Mouse (Mus musculus) ovary, postnatal 14 days (tissue): ENCODE data around the gene P4ha3.
"Not testable (repeated sequence)": the region's sequence is repeated elsewhere in the genome, so short reads cannot be mapped to it uniquely, and the experiment has no call there.

Source experiments
- DNase-seq: peaks from one replicate; pipeline ENCODE4 v3.0.0; 2022; ENCODE audit warnings: low spot score

Gene P4ha3

DNA sequence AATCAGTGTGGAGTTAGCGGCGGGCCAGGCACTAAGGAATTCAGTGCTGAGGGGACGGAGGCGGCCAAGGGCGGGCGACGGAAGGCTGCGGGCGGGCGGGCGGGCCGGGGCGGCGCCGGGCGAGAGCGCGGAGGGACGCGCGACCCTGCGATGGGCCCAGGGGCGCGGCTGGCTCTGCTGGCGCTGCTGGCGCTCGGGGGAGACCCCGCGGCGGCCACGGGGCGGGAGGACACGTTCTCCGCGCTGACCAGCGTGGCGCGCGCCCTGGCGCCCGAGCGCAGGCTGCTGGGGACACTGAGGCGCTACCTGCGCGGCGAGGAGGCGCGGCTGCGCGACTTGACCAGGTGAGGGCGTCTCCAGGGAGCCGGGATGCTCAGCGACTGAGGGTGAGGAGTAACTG lies at the start of gene P4ha3:
Gene P4ha3, plus strand, starts transcription at position 138 of the 400 bp plus-strand sequence.
- no peak for DNase-seq

- no peak for DNase-seq
Measured at GRCm38 (mm10) chr7:100238271-100238670, 47.0 kb upstream of the P4ha3 start.

DNA sequence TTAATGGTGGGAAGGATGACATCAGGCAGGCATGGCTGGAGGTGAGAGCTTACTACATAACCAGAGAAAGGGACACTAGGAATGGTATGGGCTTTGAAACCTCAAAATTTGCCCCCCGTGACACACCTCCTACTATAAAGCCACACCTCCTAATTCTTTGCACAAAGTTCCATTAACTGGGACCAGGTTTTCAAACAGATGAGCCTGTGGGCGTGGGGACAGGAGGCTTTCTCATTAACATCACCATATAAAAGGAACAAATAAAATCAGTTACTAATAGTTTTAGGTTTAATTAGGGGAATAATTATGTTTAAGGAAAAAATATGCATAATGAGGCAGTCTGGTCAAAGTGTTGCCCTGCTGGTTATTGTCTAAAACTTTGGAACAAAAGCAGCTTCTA lies 44.7 kb upstream of the P4ha3 start:
- DNase-seq, result no peak

- DNase-seq, result no peak
Measured at GRCm38 (mm10) chr7:100243007-100243406, 42.3 kb upstream of the P4ha3 start.

DNA sequence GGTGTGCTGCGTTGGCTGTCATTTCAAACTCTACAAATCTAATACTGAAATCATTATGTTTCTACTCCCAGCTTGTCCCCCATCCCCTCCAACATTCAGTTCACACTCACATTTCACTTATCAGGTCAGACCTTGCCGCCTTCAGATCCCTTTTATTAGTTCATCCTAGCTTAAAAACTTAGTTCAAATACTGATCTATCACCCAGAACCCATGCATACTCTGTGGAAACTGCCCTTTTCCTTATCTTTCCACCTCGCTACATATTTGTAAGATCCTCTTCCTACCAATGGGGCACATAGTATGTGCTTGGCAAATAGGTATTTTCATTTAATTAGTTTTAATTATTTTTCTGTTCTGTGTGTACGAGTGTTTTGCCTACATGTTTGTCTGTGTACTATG lies 41.1 kb upstream of the P4ha3 start:
- DNase-seq, result no peak

- no peak for DNase-seq
Measured at GRCm38 (mm10) chr7:100245176-100245575, 40.1 kb upstream of the P4ha3 start.

GRCm38 (mm10) chr7:100250667-100251066 lies 34.7 kb upstream of the P4ha3 start:
- no peak for DNase-seq

DNA sequence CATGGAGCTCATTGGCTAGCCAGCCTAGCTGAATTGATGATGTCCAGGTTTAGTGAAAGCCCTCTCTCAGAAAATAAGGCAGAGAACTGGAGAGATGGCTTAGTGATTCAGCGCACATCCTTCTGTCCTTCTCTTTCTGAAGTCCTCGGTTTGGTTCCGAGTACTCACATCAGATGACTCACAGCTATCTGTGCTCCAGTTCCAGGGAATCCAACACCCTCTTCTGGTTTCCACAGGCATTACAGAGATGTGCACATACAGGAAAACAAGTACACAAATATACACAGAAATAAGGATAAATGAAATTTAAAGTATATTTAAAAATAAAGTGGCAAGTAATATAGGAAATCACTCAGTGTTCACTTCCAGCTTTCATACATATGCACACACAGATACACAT lies 23.0 kb upstream of the P4ha3 start:
- no peak for DNase-seq

DNA sequence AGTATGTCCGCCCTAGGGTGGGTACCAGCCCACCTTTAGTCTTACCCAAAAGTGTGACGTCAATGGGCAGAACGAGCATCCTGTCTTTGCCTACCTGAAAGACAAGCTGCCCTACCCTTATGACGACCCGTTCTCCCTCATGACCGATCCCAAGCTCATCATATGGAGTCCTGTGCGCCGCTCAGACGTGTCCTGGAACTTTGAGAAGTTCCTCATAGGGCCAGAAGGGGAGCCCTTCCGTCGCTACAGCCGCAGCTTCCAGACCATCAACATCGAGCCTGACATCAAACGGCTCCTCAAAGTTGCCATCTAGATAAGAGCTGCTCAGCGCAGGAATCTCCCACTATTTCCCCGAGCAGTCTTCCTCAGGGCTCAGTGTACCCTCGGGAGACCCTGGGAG lies 20.4 kb upstream of the P4ha3 start:
- DNase-seq, result not testable (repeated sequence)

DNA sequence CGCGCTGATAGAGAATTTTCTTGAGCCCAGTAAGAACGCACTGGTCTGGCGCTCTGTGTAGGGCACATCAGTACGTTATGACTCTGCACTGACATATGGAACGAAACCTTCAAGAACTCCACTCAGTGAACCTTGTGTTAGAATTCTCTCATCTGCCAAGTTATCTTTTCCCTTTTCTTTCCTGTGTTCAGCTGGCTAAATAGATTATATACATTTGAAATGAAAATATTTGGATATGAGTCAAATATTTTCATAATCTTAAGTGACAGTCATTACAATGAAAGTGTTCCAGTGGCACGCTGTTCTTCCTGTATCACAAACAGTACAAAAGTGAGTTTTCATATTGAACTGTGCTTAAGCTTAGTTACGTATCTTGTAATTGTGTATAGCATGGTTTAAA lies 13.0 kb upstream of the P4ha3 start:
- DNase-seq, result no peak

- no peak for DNase-seq
Measured at GRCm38 (mm10) chr7:100274507-100274906, 10.8 kb upstream of the P4ha3 start.

DNA sequence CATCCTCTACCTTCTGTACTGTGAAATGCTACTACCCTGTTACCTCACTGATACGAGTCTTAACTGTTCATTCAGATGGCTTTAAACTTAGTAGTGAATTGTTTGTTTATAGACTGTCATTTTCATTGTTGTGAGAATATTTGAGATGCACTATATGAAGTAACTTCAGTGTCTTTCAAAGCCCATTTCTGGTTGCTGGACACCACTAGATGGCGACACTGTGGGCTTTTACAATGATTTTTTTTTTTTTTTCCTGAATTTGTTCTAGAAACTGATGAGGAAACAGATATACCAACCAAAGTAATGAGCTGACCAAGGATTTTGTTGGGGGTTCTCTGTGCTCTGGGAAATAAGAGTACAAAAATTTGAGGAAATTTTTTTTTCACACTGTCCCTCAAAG lies 8.9 kb upstream of the P4ha3 start:
- no peak for DNase-seq

DNA sequence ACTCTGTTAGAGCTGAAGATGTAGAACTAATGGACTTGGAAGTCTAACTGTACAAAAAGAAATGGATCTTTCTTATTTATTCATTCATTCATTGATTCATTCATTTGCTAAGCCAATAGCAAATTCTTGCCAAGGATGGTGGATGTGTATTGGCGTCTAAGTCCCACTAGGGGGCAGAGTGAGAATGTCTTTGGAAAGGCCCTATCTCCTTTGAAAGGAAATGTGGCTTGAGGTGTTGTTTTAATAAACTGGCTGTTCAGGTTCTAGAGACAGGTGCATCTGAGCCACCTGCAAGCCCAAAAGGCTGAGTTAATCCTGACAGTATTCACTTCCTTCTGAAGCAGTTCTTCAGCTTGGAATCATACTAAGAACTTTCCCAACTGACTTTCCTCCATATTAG lies 5.5 kb upstream of the P4ha3 start:
- peak; percentile 45 for DNase-seq

- no peak for DNase-seq
Measured at GRCm38 (mm10) chr7:100281596-100281995, 3.7 kb upstream of the P4ha3 start.

- DNase-seq, result no peak
Measured at GRCm38 (mm10) chr7:100283298-100283697, 2.0 kb upstream of the P4ha3 start.

DNA sequence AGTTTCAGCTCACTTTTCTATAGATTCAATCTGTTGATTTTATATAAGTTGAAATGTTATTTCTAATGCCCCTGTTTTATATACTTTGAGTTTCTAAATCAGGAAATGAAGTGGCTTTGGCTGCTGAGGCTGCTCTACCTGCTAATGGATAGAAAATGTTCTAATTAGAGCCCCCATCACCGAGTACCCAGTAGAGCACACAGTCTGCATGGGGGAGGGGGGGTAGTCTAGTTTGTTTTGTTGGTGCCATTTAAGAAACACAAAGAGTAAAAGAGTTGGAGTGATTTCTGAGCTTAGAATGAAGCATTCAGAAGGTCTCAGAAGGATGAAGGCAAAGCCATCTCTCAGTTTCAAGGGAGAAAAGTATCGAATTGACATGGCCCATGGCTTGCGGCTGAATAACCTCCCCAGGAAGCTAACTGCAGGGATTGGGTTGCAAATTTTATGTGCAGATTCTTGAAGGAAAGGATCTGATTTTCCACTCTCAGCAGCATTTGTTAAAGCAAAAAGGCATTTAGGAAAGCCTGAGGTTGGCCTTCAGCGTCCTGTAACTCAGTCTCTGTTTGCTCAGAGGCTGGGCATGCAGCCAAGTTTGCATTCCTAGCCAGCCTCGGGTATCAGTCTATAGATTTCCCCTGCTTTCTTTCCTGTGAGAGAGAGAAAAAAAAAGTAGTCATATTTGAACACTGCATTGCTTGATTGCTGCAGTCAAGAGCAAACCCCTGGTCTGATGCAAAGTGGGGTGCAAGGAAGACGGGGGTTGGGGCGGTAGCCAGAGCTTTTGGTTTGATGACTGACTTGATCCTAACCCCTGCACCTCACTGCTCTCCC lies 2.6 kb downstream of the P4ha3 start:
- DNase-seq, result peak; percentile 36

GRCm38 (mm10) chr7:100288622-100289021 lies 3.3 kb downstream of the P4ha3 start:
- DNase-seq, result no peak

DNA sequence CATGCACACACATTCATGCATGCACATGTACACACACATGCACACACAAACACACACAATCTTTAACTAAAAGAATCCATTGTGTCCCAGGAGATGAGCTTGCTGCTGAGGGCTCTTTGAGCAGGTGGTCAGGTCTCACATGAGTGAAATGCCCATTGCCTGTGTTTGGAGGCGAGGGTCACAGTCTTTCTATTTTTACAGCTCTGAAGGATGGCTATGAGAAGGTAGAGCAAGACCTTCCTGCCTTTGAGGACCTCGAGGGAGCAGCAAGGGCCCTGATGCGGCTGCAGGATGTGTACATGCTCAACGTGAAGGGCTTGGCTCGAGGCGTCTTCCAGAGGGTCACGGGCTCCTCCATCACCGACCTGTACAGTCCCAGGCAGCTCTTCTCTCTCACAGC lies 8.2 kb downstream of the P4ha3 start:
- DNase-seq, result no peak

DNA sequence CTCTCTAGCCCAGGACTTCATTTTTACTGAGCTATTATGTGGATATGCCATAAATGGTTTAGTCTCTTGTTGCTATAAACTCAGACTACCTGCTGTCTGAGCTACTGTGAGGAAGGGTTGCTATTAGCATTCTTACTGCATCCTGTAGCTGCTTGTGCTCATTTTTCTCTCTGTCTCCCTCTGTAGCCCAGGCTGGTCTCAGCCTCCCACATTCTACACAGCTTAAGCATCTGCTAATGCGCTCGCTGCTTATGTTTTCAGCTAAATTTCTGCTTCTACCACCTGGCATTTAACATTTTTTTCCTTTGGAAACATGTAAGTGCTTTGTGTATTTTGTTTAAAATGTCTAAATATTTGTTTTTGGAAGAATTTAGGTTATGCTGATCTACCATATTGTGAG lies 10.4 kb downstream of the P4ha3 start:
- DNase-seq, result no peak

- no peak for DNase-seq
Measured at GRCm38 (mm10) chr7:100296699-100297098, 11.4 kb downstream of the P4ha3 start.

DNA sequence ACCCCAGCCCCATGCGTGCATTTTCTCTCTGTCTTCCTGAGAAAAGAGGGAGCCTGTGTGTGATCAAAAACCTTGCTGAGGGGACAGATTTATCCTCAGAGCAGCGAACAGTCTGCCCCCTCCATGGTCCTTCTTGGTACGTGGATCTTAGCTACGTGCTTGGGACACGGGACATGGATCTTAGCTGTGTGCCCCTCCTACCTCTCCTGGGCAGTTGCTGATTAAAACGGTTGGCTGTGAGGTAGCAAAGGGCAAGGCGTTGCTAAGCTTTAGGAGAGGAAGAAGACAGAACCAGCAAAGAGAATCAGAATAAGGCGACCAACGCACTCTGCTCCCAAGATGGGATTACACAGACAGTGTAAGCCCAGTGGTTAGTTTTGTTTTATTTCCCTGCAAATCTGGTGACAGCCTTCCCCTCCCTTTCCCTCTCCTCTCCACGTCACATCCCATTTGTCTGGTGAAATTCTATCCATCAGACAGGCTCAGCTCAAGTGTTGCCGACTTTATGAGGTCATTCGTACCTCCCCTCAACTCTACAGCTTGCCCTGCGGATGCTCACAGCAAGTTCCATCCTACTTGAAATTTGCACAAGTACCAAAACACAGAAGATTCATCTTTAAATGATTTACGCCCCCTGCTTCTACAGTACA lies 13.7 kb downstream of the P4ha3 start:
- DNase-seq, result no peak

DNA sequence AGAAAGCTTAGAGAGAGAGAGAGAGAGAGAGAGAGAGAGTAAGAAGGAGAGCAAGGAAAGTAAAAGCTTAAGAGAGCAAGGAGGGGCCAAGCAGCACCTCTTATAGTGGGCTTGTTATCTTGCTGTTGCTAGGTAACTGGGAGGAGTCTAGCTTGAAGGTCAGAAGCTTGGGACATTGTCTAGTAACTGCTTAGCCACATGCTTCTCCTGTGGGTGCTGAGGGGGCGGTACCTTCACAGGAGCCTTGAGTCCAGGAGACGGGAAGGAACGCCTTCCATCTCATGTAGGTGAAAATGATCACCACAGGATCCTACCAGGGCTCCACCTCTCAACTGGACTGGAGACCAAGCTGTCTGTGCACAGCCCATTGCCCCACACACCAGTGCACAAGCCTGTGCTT lies 16.1 kb downstream of the P4ha3 start:
- DNase-seq, result no peak

DNA sequence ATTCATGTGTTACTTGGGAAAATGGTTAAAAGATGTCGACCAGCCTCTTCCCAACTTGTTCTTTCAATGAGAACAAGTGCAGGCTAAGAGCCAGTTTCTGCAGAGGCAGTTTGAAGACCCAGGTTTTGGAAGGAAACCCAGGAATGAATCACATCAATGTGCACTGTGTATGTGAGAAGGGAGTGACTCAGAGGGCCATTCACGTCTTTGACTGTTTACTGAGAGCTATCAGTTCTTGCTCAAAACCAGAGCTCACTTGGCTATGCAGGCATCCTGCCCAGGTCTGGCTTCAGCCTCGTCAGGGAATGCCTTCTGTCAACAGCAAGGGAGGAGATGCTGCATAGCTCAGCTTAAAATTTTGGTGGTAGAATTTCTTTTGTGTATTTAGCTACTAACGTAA lies 17.0 kb downstream of the P4ha3 start:
- DNase-seq, result peak; percentile 24

DNA sequence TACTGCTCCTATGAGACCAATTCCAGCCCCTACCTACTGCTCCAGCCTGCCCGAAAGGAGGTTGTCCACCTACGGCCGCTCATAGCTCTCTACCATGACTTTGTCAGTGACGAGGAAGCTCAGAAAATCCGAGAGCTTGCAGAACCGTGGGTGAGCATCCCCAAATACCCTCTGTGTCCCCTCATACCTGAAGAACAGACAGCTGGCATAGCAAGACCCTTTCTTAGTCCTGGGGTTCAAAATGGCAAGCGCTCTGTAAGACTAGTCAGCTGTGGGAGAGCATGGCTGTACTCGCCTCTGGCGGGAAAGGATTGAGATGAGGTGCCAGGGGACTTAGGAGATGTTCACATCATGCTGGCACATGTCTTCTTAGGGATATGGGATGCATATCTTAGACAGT lies 20.6 kb downstream of the P4ha3 start:
- no peak for DNase-seq
